Mouse (Mus musculus): ENCODE results near the gene Sgce. TPM values are rescaled to one million over a fixed set of nuclear protein-coding genes. Genes with fewer than 3 reads are reported as not detected.
"Not testable (repeated sequence)": the region's sequence is repeated elsewhere in the genome, so short reads cannot be mapped to it uniquely, and the experiment has no call there.

The Sgce gene
- polyA plus RNA-seq, 1 experiment = 14.8 TPM

- Histone ChIP-seq H3K4me3 (ENCODE audit: insufficient read depth, poor library complexity, severe bottlenecking) (no peak overlapping the region), H3K79me3 (ENCODE audit: low read depth) (no peaks in the 10 kb centered on the region), H3K79me2 (ENCODE audit: control insufficient read depth, insufficient read depth) (no peaks in the 10 kb centered on the region), H3ac (ENCODE audit: control insufficient read depth, insufficient read length, low read depth) (no peak overlapping the region), H3K36me3 (ENCODE audit: control insufficient read depth, insufficient read depth) (no peaks in the 10 kb centered on the region), H3K27me3 (ENCODE audit: control insufficient read depth, insufficient read depth, insufficient read length) (no peaks in the 10 kb centered on the region)
- TF ChIP-seq MYOD1 (IDR thresholded peaks at IDR 0.05; ENCODE audit: control insufficient read depth, insufficient read length, low read depth) (no peak), FOSL1 (IDR thresholded peaks at IDR 0.05; ENCODE audit: insufficient read depth, low read length, poor library complexity, severe bottlenecking) (no peak), USF1 (IDR thresholded peaks at IDR 0.05; ENCODE audit: low read depth) (no peak), CEBPB (IDR thresholded peaks at IDR 0.05; ENCODE audit: low read depth) (no peak), CTCF (IDR thresholded peaks at IDR 0.05; ENCODE audit: control insufficient read depth, insufficient read depth, insufficient read length) (no peak), MAX (IDR thresholded peaks at IDR 0.05) (no peak), MYOG (IDR thresholded peaks at IDR 0.05; ENCODE audit: control insufficient read depth, extremely low read depth, insufficient read length) (no peak)
Observed at GRCm38 (mm10) chr6:4655466-4655865, 91.5 kb downstream of the Sgce start.

DNA sequence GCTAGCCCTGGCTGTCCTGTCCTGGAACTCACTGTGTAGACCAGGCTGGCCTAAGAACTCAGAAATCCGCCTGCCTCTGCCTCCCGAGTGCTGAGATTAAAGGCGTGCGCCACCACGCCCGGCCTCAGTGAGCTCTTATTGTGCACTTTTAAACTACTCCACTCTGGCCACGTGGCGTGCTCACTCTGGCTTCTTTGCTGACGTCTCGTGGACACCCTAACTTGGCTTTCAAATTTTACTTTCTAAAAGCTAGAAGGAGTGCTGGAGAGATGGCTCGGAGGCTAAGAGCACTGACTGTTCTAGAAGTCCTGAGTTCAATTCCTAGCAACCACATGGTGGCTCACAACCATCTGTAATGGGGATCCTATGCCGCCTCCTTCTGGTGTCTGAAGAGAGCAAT, 93.3 kb downstream of the Sgce start:
- H3ac ChIP-seq (ENCODE audit: control insufficient read depth, insufficient read length, low read depth); H3K79me3 ChIP-seq (ENCODE audit: low read depth); H3K79me2 ChIP-seq (ENCODE audit: control insufficient read depth, insufficient read depth); H3K4me3 ChIP-seq (ENCODE audit: insufficient read depth, poor library complexity, severe bottlenecking); H3K36me3 ChIP-seq (ENCODE audit: control insufficient read depth, insufficient read depth); H3K27me3 ChIP-seq (ENCODE audit: control insufficient read depth, insufficient read depth, insufficient read length): not testable (repeated sequence)

DNA sequence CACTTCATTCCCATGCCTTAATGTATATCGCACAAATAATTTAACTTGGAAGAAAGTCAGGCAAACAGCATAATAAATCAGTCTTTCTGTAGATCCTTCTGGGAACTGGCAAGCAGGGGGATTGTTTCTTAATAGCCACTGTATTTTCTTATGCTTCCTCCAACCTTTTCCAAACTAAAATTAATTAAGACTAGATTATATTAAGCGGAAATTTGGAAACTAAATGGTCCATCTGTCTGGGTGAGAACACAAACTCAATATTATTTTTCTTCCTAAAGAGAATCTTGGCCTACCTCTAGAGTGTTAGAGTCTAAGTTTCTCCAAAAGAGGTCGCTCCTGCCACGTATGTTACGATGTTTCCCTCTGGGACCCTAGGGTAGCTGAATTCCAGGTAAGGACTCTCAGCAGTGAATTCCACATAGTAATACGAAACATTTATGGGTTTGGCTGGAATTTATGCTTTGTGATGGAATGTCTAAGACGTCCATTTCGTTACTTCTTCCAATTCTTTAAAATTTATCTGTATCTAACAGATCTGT, 94.3 kb downstream of the Sgce start:
- H3K79me2 ChIP-seq (ENCODE audit: control insufficient read depth, insufficient read depth) = no peaks in the 10 kb centered on the region
- no peaks in the 10 kb centered on the region for H3K36me3 ChIP-seq (ENCODE audit: control insufficient read depth, insufficient read depth)
- H3K4me3 ChIP-seq (ENCODE audit: insufficient read depth, poor library complexity, severe bottlenecking) = no peak overlapping the region
- TF ChIP-seq USF1 (IDR thresholded peaks at IDR 0.05; ENCODE audit: low read depth) (no peak), CEBPB (IDR thresholded peaks at IDR 0.05; ENCODE audit: low read depth) (no peak), MYOG (IDR thresholded peaks at IDR 0.05; ENCODE audit: control insufficient read depth, extremely low read depth, insufficient read length) (no peak), CTCF (IDR thresholded peaks at IDR 0.05; ENCODE audit: control insufficient read depth, insufficient read depth, insufficient read length) (no peak), MYOD1 (IDR thresholded peaks at IDR 0.05; ENCODE audit: control insufficient read depth, insufficient read length, low read depth) (no peak), MAX (IDR thresholded peaks at IDR 0.05) (no peak), FOSL1 (IDR thresholded peaks at IDR 0.05; ENCODE audit: insufficient read depth, low read length, poor library complexity, severe bottlenecking) (no peak)
- no peak overlapping the region for H3ac ChIP-seq (ENCODE audit: control insufficient read depth, insufficient read length, low read depth)
- no peaks in the 10 kb centered on the region for H3K79me3 ChIP-seq (ENCODE audit: low read depth)
- no peaks in the 10 kb centered on the region for H3K27me3 ChIP-seq (ENCODE audit: control insufficient read depth, insufficient read depth, insufficient read length)

- no peak for TF ChIP-seq CTCF (IDR thresholded peaks at IDR 0.05; ENCODE audit: control insufficient read depth, insufficient read depth, insufficient read length)
- TF ChIP-seq MYOG (IDR thresholded peaks at IDR 0.05; ENCODE audit: control insufficient read depth, extremely low read depth, insufficient read length) = no peak
- TF ChIP-seq MAX (IDR thresholded peaks at IDR 0.05) = no peak
- TF ChIP-seq FOSL1 (IDR thresholded peaks at IDR 0.05; ENCODE audit: insufficient read depth, low read length, poor library complexity, severe bottlenecking) = no peak
- TF ChIP-seq CEBPB (IDR thresholded peaks at IDR 0.05; ENCODE audit: low read depth) = no peak
- Histone ChIP-seq H3K79me2 (ENCODE audit: control insufficient read depth, insufficient read depth) (no peaks in the 10 kb centered on the region), H3K4me3 (ENCODE audit: insufficient read depth, poor library complexity, severe bottlenecking) (no peak overlapping the region), H3K27me3 (ENCODE audit: control insufficient read depth, insufficient read depth, insufficient read length) (no peaks in the 10 kb centered on the region), H3K79me3 (ENCODE audit: low read depth) (no peaks in the 10 kb centered on the region), H3K36me3 (ENCODE audit: control insufficient read depth, insufficient read depth) (no peaks in the 10 kb centered on the region), H3ac (ENCODE audit: control insufficient read depth, insufficient read length, low read depth) (no peak overlapping the region)
Observed at GRCm38 (mm10) chr6:4647351-4647750, 99.7 kb downstream of the Sgce start.

DNA sequence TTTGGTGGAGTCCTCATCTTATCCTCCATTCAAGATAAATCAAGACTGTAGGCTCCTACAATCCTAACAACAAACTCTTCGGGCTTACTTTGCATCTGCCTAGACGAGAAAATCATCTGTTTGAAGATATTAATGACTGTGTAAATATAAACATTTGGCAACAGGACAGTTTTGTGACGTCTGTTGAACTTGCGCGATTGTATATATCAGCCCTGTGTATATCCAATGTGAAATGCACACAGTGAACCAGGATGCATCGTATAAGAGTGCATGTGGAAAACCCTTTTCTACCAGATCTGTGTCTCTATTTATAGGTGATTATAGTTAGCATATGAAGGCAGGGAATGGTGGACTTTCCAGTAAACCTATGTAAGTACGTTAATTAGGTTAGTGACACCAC, 104.9 kb downstream of the Sgce start:
- H3K36me3 ChIP-seq (ENCODE audit: control insufficient read depth, insufficient read depth) = peaks cover 10% of the 10 kb centered on the region
- no peaks in the 10 kb centered on the region for H3K27me3 ChIP-seq (ENCODE audit: control insufficient read depth, insufficient read depth, insufficient read length)
- TF ChIP-seq MYOG (IDR thresholded peaks at IDR 0.05; ENCODE audit: control insufficient read depth, extremely low read depth, insufficient read length) (no peak), MYOD1 (IDR thresholded peaks at IDR 0.05; ENCODE audit: control insufficient read depth, insufficient read length, low read depth) (no peak), CEBPB (IDR thresholded peaks at IDR 0.05; ENCODE audit: low read depth) (no peak), MAX (IDR thresholded peaks at IDR 0.05) (no peak), FOSL1 (IDR thresholded peaks at IDR 0.05; ENCODE audit: insufficient read depth, low read length, poor library complexity, severe bottlenecking) (no peak), CTCF (IDR thresholded peaks at IDR 0.05; ENCODE audit: control insufficient read depth, insufficient read depth, insufficient read length) (no peak), USF1 (IDR thresholded peaks at IDR 0.05; ENCODE audit: low read depth) (no peak)
- no peak overlapping the region for H3ac ChIP-seq (ENCODE audit: control insufficient read depth, insufficient read length, low read depth)
- H3K4me3 ChIP-seq (ENCODE audit: insufficient read depth, poor library complexity, severe bottlenecking) = no peak overlapping the region
- H3K79me3 ChIP-seq (ENCODE audit: low read depth) = no peaks in the 10 kb centered on the region
- H3K79me2 ChIP-seq (ENCODE audit: control insufficient read depth, insufficient read depth) = no peaks in the 10 kb centered on the region

GRCm38 (mm10) chr6:4634804-4635203, 112.2 kb downstream of the Sgce start:
- Histone ChIP-seq H3K4me3 (ENCODE audit: insufficient read depth, poor library complexity, severe bottlenecking) (no peak overlapping the region), H3K79me3 (ENCODE audit: low read depth) (no peaks in the 10 kb centered on the region), H3K27me3 (ENCODE audit: control insufficient read depth, insufficient read depth, insufficient read length) (no peaks in the 10 kb centered on the region), H3K79me2 (ENCODE audit: control insufficient read depth, insufficient read depth) (no peaks in the 10 kb centered on the region), H3K36me3 (ENCODE audit: control insufficient read depth, insufficient read depth) (peaks cover 7% of the 10 kb centered on the region), H3ac (ENCODE audit: control insufficient read depth, insufficient read length, low read depth) (no peak overlapping the region)
- TF ChIP-seq MYOG (IDR thresholded peaks at IDR 0.05; ENCODE audit: control insufficient read depth, extremely low read depth, insufficient read length) (no peak), MAX (IDR thresholded peaks at IDR 0.05) (no peak), CTCF (IDR thresholded peaks at IDR 0.05; ENCODE audit: control insufficient read depth, insufficient read depth, insufficient read length) (no peak), MYOD1 (IDR thresholded peaks at IDR 0.05; ENCODE audit: control insufficient read depth, insufficient read length, low read depth) (no peak), FOSL1 (IDR thresholded peaks at IDR 0.05; ENCODE audit: insufficient read depth, low read length, poor library complexity, severe bottlenecking) (no peak), CEBPB (IDR thresholded peaks at IDR 0.05; ENCODE audit: low read depth) (no peak), USF1 (IDR thresholded peaks at IDR 0.05; ENCODE audit: low read depth) (no peak)
